Mouse (Mus musculus) forebrain, embryonic 16.5 days (tissue): ENCODE data around the gene Arhgap10. TPM values are rescaled to one million over a fixed set of nuclear protein-coding genes. Genes with fewer than 3 reads are reported as not detected.

Experiments
- ATAC-seq: fragments of 200-750 bp; cut with Nextera tagmentation; 2 replicates; pipeline ENCODE4 v1.8.0; 2017; ENCODE audit warnings: mild to moderate bottlenecking, moderate library complexity
- H3K27ac ChIP-seq: fragments of 300-500 bp; sonication (generic); 2 replicates; pipeline ENCODE4 v1.5.1; 2014; ENCODE audit warnings: low read length, control low read depth
- H3K27me3 ChIP-seq: fragments of 300-500 bp; sonication (generic); replicated peaks from 2 replicates; pipeline ENCODE4 v1.6.1; 2014; ENCODE audit warnings: low read length; ENCODE audit not compliant: control insufficient read depth, insufficient read depth
- H3K36me3 ChIP-seq: fragments of 300-500 bp; sonication (generic); 2 replicates; pipeline ENCODE4 v1.6.1; 2014; ENCODE audit not compliant: control insufficient read depth, insufficient read depth
- H3K4me1 ChIP-seq: fragments of 300-500 bp; sonication (generic); replicated peaks from 2 replicates; pipeline ENCODE4 v1.6.1; 2014; ENCODE audit warnings: low read length; ENCODE audit not compliant: control insufficient read depth, insufficient read depth
- H3K4me2 ChIP-seq: fragments of 300-500 bp; sonication (generic); 2 replicates; pipeline ENCODE4 v1.6.1; 2014; ENCODE audit warnings: mild to moderate bottlenecking, low read length, control low read depth
- H3K4me3 ChIP-seq: fragments of 300-500 bp; sonication (generic); replicated peaks from 2 replicates; pipeline ENCODE4 v1.5.1; 2014; ENCODE audit warnings: mild to moderate bottlenecking, low read length, control low read depth
- H3K9ac ChIP-seq: fragments of 300-500 bp; sonication (generic); replicated peaks from 2 replicates; pipeline ENCODE4 v1.6.1; 2014; ENCODE audit warnings: low read depth, low read length, control low read depth
- H3K9me3 ChIP-seq: fragments of 300-500 bp; sonication (generic); 2 replicates; pipeline ENCODE4 v1.6.1; 2016; ENCODE audit warnings: low read length; ENCODE audit not compliant: control insufficient read depth
- WGBS: fragments of 180-500 bp; shearing (Covaris S2); extraction: QIAGEN DNeasy Blood & Tissue Kit; methylation state at CpG from one replicate; pipeline ENCODE4 v1.1.7; 2014; 5-methylcytosine and 5-hydroxymethylcytosine counted together
- polyA plus RNA-seq: library from polyadenylated mRNA; unstranded; fragments of >200 nt; fragmentation: Nextera tagmentation; extraction: Ambion mirVana; gene quantifications from 2 replicates; pipeline ENCODE4 v1.2.1, GENCODE M21; 2015

Gene Arhgap10
- polyA plus RNA-seq, 1 experiment from 2014 or later: 3.7 TPM

- no peak for ATAC-seq
- H3K9me3 ChIP-seq: no peaks in the 10 kb centered on the region
Observed at GRCm38 (mm10) chr8:77236701-77237100, 281.1 kb downstream of the Arhgap10 start.

GRCm38 (mm10) chr8:77232411-77232810 is 285.3 kb downstream of the Arhgap10 start:
- Histone ChIP-seq H3K4me1 (peaks cover 4% of the 10 kb centered on the region; the same call in 1 of the 2 replicates), H3K4me2 (no peak overlapping the region), H3K27ac (no peak overlapping the region), H3K36me3 (no peaks in the 10 kb centered on the region), H3K27me3 (no peaks in the 10 kb centered on the region), H3K4me3 (no peak overlapping the region), H3K9ac (no peak overlapping the region), H3K9me3 (no peaks in the 10 kb centered on the region)
- WGBS: 73% methylated on average over 3 of the region's 3 CpGs
- ATAC-seq: no peak

More at GRCm38 (mm10) chr8:77236701-77237100, 281.1 kb downstream of the Arhgap10 start:
- WGBS: 54% methylated on average over 1 of the region's 1 CpGs
- Histone ChIP-seq H3K4me2 (no peak overlapping the region), H3K9ac (no peak overlapping the region), H3K27ac (no peak overlapping the region), H3K4me3 (no peak overlapping the region), H3K36me3 (no peaks in the 10 kb centered on the region), H3K4me1 (peaks cover 3% of the 10 kb centered on the region; the same call in 1 of the 2 replicates), H3K27me3 (no peaks in the 10 kb centered on the region)

DNA sequence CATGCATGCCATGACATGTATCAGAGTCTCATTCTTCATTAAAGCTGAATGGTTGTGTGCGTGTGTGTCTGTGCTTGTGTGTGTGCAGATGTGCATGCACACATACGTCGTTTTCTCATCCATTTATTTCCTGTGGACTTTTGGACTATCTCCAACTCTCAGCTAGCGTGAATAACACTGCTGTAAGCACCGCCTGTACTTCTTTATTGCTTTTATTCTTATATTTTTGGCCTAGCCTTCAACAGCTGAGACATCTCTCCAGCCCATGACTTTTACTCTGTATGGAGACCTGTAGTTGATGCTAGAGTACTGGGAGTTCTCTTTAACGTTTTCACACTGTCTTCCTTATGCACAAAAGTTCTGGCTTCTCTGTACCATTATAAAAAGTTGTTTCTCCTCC is 285.9 kb downstream of the Arhgap10 start:
- ATAC-seq: no peak
- no peak overlapping the region for H3K27ac ChIP-seq
- H3K36me3 ChIP-seq: no peaks in the 10 kb centered on the region
- H3K9me3 ChIP-seq: no peaks in the 10 kb centered on the region
- peaks cover 4% of the 10 kb centered on the region; the same call in 1 of the 2 replicates for H3K4me1 ChIP-seq
- WGBS: 40% methylated on average over 6 of the region's 6 CpGs
- H3K9ac ChIP-seq: no peak overlapping the region
- no peak overlapping the region for H3K4me2 ChIP-seq
- no peaks in the 10 kb centered on the region for H3K27me3 ChIP-seq
- no peak overlapping the region for H3K4me3 ChIP-seq

DNA sequence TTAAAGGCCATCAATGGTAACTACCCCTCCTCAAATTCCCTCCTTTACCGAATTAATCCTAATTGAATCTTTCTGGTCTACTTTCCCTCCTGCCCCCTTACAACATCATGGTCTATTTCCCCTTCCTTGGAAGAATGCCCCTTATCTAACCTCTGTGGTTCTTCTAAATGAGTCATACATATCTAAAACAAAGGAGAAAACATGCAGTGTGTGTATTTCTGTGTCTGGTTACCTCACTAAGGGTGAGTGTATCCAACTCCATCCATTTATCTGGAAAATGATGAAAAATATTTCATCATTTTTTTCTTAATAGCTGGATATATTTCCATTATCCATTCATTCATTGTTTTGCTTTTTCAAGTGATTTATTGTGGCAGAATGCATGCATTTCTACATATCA is 286.5 kb downstream of the Arhgap10 start:
- Histone ChIP-seq H3K4me3 (no peak overlapping the region), H3K4me2 (no peak overlapping the region), H3K27me3 (no peaks in the 10 kb centered on the region), H3K9ac (no peak overlapping the region), H3K9me3 (no peaks in the 10 kb centered on the region), H3K27ac (no peak overlapping the region), H3K4me1 (peaks cover 4% of the 10 kb centered on the region; the same call in 1 of the 2 replicates), H3K36me3 (no peaks in the 10 kb centered on the region)
- no peak for ATAC-seq
- 86% methylated on average over 1 of the region's 1 CpGs for WGBS

- Histone ChIP-seq H3K4me1 (peaks cover 4% of the 10 kb centered on the region; the same call in 1 of the 2 replicates), H3K4me3 (no peak overlapping the region), H3K27me3 (no peaks in the 10 kb centered on the region), H3K9ac (no peak overlapping the region), H3K4me2 (no peak overlapping the region), H3K27ac (no peak overlapping the region), H3K36me3 (no peaks in the 10 kb centered on the region), H3K9me3 (no peaks in the 10 kb centered on the region)
- peak; percentile 50 for ATAC-seq
- 47% methylated on average over 7 of the region's 7 CpGs for WGBS
Observed at GRCm38 (mm10) chr8:77228688-77229087, 289.1 kb downstream of the Arhgap10 start.

DNA sequence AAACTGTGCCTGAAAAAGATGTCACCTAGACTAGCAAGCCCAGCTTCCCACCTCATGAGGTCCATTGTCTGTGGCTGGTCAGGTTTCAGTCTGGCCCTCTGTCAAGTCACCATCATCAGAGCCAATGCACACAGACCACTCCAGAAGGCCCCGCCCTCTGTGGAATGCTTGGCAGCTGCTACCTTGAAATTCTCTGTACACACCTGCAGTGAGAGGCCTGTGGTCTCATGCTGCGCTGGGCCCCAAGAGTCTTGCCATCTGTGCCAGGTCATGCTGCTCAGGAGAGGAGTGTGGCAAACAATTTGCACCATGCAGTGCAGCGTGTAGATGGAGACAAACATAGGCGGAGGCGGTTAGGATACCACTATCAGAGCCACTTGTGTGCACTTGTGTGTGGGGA is 290.0 kb downstream of the Arhgap10 start:
- WGBS: 91% methylated on average over 5 of the region's 5 CpGs
- H3K9me3 ChIP-seq: no peaks in the 10 kb centered on the region
- no peak overlapping the region for H3K4me3 ChIP-seq
- H3K4me1 ChIP-seq: peaks cover 4% of the 10 kb centered on the region; the same call in 1 of the 2 replicates
- no peak overlapping the region for H3K27ac ChIP-seq
- no peaks in the 10 kb centered on the region for H3K27me3 ChIP-seq
- no peak overlapping the region for H3K9ac ChIP-seq
- H3K4me2 ChIP-seq: no peak overlapping the region
- ATAC-seq: no peak
- H3K36me3 ChIP-seq: no peaks in the 10 kb centered on the region

DNA sequence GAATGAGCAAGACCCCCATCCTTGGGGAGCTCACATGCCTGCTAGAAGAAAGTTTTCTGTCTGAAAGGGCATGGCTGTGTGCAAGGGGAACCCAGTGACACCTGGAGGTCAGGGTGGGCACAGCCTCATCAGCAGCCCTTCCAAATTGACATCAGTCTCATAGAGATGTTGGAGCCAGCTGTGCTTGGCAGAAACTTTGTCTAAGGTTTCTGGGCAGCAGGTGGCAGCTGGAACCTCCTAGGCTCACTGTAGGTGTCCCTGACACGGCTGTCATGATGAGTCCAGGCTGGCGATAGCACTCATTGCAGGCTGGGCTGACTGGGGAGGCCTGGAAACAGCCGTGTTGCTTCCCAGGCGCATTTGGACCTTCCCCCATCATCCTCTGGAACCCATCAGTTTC is 294.6 kb downstream of the Arhgap10 start:
- ATAC-seq: no peak
- H3K36me3 ChIP-seq: no peaks in the 10 kb centered on the region
- WGBS: 86% methylated on average over 4 of the region's 4 CpGs
- no peak overlapping the region for H3K4me2 ChIP-seq
- H3K9ac ChIP-seq: no peak overlapping the region
- H3K27ac ChIP-seq: no peak overlapping the region
- H3K4me1 ChIP-seq: no peaks in the 10 kb centered on the region
- H3K9me3 ChIP-seq: no peaks in the 10 kb centered on the region
- H3K4me3 ChIP-seq: no peak overlapping the region
- H3K27me3 ChIP-seq: no peaks in the 10 kb centered on the region

DNA sequence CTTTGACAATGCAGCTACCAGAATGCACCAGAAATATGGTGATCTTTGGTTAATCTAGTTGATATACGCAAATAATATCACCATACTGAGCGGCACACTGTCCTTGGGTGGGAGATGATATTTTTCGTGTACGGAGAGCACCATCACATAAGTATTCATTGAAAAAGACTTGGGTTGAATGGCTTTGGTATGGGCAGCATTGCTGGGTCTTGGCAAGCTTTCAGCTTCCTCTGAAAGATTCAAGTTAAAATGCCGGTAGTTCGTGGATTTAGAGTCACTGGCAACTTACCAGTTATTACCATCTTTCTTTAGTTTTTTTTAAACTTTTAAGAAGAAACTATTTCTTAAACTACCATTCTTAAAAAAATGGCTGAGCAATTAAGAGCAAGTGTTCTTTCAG is 302.6 kb downstream of the Arhgap10 start:
- no peaks in the 10 kb centered on the region for H3K9me3 ChIP-seq
- H3K4me1 ChIP-seq: peaks cover 3% of the 10 kb centered on the region
- H3K4me2 ChIP-seq: no peak overlapping the region
- H3K9ac ChIP-seq: no peak overlapping the region
- peak; percentile 43 for ATAC-seq
- no peak overlapping the region for H3K4me3 ChIP-seq
- H3K36me3 ChIP-seq: no peaks in the 10 kb centered on the region
- WGBS: 57% methylated on average over 6 of the region's 6 CpGs
- no peak overlapping the region for H3K27ac ChIP-seq
- no peaks in the 10 kb centered on the region for H3K27me3 ChIP-seq

DNA sequence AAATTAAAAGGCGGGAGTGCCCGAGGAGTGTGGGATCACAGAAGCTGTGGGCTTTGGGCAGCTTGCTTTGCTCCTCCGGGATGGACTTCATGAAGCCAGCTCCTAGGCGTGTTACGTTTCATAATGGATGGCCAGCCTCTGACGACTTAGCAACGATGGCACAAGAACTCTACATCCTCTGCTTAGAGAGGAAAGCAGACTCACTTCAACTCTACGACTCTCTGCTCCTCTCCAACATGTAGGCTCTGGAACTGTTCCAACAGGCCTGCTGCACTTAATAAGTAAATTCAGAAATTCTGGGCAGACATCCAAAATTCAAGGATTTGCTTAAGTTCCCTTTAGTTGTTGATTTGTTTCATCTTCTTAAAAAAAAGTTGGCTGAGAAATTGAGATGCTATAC is 303.1 kb downstream of the Arhgap10 start:
- Histone ChIP-seq H3K4me3 (no peak overlapping the region), H3K27me3 (no peaks in the 10 kb centered on the region), H3K4me2 (no peak overlapping the region), H3K9ac (no peak overlapping the region), H3K4me1 (peaks cover 3% of the 10 kb centered on the region), H3K27ac (no peak overlapping the region), H3K36me3 (no peaks in the 10 kb centered on the region), H3K9me3 (no peaks in the 10 kb centered on the region)
- peak; percentile 66 for ATAC-seq
- 50% methylated on average over 8 of the region's 8 CpGs for whole genome bisulfite sequencing

DNA sequence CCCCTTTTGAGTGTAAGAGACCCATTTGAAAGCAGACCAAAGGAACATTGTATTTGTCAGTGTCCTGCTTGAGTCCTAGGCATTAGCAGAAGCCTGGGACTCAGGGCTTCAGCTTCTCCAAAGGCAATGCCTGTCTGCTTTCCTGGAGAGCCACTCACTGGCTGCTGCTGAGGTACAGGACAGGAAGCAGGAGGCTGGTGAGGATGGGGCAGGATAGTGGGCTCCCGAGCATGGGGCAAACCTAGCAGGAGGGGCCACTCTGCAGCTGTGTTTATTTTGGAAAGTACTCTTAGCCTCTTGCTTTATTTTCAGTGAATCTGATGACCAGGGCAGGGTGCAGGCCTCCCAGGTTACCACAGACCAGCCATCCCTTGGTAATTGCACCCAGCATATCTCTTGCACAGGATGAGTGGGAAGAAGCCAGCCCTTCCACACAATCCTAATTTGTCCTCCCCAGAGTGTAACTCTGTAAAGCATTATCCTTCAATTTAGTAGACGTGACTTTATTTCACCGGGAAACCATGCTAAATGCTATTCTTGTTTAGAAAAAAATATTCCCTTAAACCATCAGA is 303.8 kb downstream of the Arhgap10 start:
- no peak for ATAC-seq

More for the DNA sequence above, 303.8 kb downstream of the Arhgap10 start:
- Histone ChIP-seq H3K9ac (no peak overlapping the region), H3K9me3 (no peaks in the 10 kb centered on the region), H3K4me2 (no peak overlapping the region), H3K27me3 (no peaks in the 10 kb centered on the region), H3K4me3 (no peak overlapping the region), H3K27ac (no peak overlapping the region), H3K36me3 (no peaks in the 10 kb centered on the region), H3K4me1 (peaks cover 3% of the 10 kb centered on the region)
- WGBS: 86% methylated on average over 3 of the region's 3 CpGs
